Mouse (Mus musculus): ENCODE results near the gene Ldb1. TPM values are rescaled to one million over a fixed set of nuclear protein-coding genes. Genes with fewer than 3 reads are reported as not detected.
A peak's percentile ranks its signal among the peaks of the same experiment; 100 is the strongest.

The Ldb1 gene
- total RNA-seq (2022): 100 to 1,000 TPM; 110 to 132 (median 120) TPM

DNA sequence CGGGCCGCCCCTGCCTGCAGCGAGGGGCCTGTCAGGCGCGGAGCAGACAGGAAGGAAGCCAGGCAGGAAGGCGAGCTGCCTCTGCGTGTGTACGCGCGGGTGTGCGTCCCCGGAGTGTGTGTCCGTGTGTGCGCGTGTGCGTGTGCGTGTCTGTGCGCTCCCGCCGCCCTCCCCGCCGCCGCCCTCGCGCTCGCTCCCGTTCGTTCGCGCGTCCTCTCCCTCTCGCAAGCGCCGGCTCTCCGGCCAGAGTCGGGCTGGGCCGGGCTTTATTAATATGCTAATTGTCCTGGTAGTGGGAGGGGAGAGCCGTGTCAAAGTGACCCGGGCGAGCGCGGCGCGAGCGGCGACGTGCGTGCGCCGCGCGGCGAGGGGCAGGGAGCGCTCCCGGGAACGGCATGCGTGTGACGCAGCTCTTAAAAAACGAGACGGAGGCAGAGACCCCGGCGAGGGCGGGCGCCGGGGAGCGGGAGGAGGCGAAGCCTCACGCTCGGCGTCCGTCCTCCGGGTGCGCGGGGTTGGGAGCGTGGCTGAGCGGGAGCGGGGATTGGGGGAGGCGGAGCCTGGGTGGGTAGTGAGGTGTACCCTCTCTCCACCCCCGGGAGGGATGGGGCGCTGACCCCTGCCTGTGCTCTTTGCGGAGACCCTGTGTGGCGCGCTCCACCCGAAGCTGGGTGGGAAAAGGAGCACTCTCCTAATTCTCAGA is at the start of gene Ldb1:
Gene Ldb1, minus strand, starts transcription at position 222 of the 703 bp plus-strand sequence.
- DNase-seq (ENCODE audit: low spot score in 2 of 2): peak; percentile 69 to 83

DNA sequence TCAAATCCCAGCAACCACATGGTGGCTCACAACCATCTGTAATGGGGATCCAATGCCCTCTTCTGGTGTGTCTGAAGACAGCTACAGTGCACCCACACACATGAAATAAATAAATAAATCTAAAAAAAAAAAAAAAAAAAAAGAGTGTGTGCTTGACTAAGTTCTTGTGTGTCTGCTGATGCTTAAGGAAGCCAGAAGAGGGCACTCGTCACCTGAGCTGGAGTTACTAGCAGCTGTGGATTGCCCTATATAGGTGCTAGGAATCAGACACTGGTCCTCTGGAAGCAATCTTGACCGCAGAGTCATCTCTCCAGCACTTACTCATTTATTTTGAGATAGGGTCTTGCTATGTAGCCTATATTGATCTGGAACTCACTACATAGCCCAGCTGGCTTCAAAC is 49.1 kb upstream of the Ldb1 start:
- no peak for DNase-seq (ENCODE audit: low spot score in 2 of 2)

DNA sequence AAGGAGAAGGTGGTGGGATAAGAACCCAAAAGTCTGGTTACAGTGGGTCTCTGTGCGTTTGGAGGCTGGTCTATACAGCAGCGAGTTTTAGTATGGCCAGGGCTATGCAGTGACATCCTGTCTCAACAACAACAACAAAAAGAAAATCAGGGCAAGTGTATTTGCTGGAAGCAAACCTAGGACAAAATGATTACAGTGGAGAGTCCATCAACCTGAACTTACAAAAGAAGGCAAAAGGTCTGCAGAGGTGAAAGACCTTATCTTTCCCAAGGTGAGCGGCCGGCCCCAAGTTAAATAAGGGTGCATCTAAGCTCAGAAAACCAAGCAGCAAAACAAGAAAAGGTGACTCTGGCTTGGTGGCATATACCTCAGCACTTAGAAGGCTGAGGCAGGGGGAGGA is 46.6 kb upstream of the Ldb1 start:
- no peak for DNase-seq (ENCODE audit: low spot score in 2 of 2)

DNA sequence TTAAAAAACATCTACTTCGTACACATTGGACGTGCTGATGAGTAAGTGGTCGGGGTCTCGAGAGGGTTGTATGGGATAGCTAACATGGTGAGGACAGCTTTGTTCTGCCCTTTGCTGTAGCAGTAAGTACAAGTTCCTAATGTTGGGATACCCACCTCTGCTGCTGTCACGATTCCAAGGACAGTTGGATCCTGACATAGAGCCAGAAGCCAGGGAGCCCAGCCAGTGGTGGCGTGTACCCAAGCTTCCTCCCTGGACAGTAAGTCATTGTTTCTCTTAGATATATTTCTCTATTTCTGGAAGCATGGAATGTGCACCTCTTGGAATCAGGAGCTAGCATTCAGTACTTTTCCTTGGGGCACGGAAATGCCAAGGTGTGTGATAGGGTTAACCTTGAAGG is 42.9 kb upstream of the Ldb1 start:
- DNase-seq (ENCODE audit: low spot score in 2 of 2): no peak

DNA sequence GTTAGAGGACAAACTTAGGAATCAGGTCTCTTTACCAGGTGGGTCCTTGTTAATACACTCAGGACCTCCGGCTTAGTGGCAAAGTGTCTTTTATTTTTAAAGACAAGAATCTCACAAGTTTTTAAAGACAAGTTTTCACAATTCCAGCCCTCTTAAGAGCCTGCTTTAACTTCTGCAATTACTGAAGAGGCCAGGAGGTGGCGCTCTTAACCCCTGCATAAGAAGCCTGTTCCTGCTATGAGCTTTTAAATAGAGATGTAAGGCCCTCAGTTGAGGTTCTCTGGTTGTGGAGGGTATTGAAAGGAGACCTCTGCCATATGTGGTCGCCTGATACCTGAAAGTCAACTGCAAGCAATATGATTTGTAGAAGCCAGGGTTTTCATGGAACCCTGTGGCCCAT is 41.3 kb upstream of the Ldb1 start:
- no peak for DNase-seq (ENCODE audit: low spot score in 2 of 2)

DNA sequence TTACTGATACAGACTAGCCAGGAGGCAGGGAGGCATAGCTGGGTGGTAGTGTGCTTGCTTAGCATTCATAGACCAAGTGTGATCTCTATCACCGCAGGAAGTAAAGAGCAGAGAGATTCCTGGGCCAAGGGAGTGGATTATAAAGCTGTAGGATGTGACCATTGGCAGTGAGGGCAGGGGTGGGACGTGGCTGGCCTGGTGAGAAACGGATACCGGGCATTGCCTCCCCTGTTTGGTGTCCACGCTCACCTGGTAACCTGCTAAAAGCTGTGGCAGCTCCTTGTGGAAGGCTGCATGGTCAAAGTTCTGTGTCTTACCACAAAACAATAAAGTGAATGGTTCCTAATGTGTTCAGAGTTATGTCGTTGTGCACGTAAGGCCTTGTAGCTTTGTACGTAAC is 40.2 kb upstream of the Ldb1 start:
- no peak for DNase-seq (ENCODE audit: low spot score in 2 of 2)

DNA sequence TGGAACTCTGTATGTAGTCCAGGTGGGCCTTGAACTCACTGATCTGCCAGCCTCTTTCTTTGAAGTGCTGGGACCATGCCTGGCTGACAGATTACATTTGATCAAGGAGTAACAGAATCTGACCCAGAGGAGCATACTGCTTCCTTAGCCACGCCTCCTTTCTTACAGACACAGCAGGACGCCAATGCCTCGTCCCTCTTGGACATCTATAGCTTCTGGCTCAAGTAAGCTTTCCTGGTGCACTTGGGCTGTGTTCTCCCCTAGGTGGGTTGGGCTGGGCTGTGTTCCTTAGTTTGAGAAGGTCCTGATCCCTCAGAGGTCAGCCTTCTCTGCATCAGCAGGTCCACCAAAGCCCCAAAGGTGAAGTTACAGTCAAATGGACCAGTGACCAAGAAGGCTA is 33.5 kb upstream of the Ldb1 start:
- DNase-seq (ENCODE audit: low spot score in 2 of 2): no peak

DNA sequence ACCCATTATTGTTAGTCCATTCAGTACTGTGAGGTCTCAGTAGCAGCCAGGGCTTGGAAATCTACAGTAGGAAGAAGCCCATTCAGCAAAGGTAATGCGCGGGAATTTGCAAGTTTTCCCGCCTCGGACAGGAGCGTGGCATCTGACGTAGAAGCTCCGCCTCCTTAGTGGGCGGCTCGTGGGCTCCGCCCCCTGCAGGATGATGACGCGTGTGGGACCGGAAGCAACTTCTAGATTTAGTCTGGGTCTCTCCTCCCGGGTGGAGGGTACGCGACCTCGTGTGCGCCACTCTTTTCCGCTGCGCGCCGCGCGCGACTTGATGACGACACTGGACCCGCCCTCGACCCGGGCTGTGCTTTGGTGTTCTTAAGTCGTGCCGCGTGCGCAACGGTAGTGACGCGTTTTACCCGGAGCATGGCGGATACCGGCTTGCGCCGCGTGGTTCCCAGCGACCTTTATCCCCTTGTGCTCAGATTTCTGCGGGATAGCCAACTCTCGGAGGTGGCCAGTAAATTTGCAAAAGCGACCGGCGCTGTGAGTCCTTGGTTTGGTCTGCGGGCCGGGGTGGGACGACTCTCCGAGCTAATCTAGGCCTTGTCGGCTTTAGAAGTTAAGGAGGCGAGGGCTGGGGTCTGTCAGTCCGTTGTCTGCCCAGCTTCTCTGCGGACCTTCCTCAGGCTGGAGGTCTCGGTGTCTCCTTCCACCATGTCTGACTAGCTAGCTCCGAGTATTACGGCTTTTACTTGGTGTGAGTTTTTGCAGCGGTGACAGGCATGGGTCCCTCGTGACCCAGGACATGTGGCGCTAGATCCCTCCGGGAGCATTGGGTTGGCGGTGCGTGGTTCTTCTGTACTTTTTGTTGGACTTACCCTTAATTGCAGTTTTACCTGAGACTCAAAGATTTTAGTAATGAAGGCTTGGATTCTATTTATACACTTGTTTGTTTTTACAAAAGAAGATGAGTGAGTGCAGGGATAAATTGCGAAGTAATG is 30.9 kb upstream of the Ldb1 start, which contains the start of gene Nolc1:
Gene Nolc1, plus strand, starts transcription at position 248 of the 992 bp plus-strand sequence.
- DNase-seq (ENCODE audit: low spot score in 2 of 2): peak; percentile 99

DNA sequence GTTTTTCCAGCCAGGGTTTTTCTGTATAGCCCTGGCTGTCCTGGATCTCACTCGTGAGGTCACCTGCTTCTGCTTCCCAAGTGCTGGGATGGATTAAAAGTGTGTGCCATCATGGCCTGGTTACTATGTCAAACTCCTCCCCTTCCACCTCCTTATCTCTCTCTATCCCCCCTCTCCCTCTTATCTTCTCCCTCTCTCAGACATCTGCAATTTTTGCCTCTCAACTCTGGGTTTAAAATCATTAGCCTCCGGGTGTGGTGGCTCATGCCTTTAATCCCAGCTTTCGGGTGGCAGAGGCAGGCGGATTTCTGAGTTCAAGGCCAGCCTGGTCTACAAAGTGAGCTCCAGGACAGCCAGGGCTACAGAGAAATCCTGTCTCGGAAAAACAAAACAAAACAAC is 29.3 kb upstream of the Ldb1 start:
- DNase-seq (ENCODE audit: low spot score in 2 of 2): no peak

DNA sequence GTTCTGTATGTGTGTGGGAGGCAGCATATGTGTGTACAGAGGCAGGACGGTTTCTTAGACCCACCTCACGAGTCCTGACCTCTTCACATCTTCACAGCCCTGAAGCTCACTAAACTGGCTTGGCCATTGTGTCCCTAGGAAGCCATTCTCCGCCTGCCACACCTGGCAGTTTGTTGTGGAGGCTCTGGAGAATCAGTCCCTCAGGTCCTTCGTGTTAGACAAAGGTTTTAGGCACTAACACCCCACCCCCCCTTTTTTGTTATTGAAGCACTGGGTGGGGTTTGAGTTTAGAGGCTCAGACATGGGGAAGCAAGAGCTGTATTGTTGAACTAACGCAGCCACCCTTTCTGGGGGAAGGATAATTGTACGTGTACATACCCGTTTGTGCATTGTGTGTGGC is 28.3 kb upstream of the Ldb1 start:
- DNase-seq (ENCODE audit: low spot score in 2 of 2): no peak

DNA sequence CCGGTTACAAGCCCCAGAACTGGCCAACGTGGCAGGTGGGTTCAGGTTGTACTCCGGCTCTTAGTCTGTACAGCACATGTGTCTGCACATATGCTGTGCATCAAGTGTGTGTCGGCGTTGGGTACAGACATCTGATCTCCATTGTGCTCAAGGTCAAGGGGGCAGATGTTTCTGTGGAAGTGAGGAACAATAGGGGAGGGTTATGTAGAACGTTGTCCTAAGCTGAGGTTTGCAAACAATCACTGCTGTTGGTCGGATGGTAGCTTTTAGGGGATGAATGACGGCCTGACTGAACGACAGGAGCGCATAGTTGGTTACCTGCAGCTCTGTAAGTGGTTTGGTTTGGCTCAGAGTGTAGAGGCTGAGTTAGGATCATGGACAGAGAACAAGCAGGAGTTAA is 23.0 kb upstream of the Ldb1 start:
- no peak for DNase-seq (ENCODE audit: low spot score in 2 of 2)

DNA sequence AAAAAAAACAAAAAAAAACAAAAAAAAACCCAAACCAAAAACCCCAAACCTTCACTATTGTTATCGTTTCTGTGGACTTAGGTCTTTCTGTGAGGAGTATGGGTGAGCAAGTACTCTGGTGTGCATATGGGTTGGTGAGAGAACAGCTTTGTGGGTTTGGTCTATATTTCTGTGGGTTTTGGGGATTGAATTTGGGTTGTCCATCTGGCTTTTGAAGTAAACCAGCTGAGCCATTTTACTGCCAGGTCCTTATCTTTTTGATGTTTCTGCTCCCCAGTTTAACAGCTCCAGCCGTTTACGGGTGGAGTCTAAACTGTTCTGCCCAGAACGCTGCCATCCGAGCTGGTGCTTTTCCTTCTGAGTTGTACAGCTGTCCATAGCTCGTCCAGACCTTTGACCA is 15.8 kb upstream of the Ldb1 start:
- no peak for DNase-seq (ENCODE audit: low spot score in 2 of 2)

DNA sequence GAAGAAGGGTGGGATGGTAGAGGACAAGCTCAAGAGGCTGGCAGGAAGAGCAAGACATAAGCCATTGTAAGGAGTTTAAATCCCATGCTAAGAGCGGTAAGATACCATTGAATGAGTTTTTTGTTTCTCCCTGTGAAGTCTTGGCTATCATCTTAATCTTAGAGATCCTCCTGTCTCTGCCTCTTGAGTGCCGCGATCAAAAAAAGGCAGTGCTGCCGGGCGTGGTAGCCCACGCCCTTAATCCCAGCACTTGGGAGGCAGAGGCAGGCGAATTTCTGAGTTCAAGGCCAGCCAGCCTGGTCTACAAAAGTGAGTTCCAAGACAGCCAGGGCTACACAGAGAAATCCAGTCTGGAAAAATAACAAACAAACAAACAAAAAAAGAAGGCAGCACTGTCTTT is 13.5 kb upstream of the Ldb1 start:
- DNase-seq (ENCODE audit: low spot score in 2 of 2): no peak

DNA sequence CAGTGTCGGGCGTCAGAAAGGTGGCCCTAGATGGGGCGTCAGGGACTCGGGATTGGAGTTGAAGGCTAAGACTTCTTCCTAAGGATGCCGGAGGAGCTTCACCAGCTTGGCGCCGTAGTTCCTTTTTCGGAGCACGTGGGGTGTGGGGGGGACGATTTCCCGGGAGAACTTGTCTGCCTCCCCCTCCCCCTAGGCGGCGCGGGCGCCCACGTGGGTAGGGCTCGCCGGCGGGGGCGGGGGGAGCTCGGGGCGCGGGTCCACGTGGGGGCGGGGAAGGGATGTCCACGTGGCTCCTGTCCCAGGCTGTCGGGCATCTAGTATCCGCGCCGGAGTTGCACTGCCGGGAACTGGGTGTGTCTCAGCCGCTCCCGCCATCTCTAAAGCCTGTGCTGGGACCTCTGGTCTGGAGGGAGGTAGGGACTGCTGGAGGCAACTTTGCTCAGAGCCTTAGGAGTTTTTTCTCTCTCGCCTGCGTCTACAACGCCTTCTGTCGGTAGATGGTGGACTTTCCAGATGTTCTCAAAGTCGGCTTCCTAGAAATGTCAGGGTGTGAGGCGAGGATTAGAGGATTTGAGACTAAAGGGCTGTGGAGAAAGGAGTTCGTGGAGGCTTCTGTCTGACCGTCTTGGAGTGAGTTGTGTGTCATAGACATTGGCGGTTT is 12.1 kb upstream of the Ldb1 start:
- peak; percentile 61 to 72 for DNase-seq (ENCODE audit: low spot score in 2 of 2)

DNA sequence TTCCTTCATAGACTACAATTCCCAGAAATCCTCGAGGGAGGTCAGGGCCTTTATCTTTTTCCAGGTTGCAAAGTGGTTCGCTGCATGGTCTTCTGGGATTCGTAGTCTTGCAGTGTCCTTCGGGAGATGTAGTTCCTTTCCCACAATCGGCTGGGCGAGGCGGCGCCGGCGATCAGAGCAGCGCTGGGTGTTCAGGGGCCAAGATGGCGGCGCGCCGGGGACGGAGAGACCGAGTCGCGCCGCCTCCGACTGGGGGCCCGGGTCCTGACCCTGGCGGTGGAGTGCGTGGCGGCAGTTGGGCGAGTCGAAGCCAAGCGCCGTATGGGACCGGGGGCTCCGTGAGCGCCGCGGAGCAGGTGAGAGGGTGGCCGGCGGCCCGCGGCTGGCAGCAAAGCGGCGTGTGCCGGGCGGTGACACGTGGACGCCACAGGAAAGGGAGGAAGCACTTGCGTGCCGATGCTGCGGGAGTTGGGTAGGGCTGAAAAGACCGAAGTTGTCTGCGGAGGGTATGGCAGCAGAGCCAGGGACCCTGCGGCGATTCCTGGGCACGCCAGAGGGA is 11.5 kb upstream of the Ldb1 start:
- DNase-seq (ENCODE audit: low spot score in 2 of 2): peak; percentile 81 to 94

DNA sequence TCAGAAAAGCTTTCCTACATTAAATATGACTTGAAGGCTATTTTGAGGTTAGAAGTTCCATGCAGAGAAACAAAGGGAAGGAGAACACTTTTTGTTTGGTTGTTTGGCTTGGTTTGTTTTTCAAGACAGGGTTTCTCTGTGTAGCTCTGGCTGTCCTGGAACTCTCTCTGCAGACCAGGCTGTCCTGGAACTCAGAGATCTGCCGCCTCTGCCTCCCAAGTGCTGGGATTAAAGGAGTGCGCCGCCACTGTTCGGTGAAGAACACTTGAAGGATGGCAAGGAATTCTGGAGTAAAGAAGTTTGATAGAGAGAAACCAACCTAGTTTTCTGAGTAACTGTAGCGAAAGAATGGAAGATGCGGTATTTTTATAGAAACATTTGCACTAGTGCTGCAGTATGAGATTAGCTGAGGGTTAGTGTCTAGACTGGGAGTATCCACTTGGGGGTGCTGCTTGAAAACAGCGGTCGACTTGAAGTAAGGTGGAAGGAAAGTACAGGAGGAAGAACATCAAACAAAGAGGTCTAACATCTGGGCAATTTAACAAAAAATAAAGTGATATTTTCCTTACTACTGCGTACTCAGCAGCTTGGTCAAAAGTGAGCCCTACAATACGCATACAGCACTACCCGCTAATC is 10.9 kb upstream of the Ldb1 start:
- no peak for DNase-seq (ENCODE audit: low spot score in 2 of 2)

DNA sequence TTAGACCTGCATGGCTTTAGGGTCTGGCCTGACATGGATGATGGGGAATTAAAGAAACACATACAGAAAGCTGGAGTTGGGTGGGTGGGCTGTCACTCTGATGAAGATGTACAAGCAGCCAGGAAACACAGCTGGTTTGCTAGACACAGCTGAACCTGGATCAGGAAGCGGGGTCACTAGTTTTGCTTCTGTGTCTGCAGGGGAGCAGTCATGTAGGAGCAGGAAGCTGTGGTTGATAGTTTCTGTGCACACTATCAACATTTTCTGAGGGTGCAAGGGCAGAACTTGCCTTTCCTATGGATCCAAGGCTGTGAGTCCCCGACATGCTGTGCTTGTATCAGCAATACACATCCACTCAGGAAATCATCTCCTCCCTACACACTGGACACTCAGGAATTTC is 5.4 kb upstream of the Ldb1 start:
- no peak for DNase-seq (ENCODE audit: low spot score in 2 of 2)

DNA sequence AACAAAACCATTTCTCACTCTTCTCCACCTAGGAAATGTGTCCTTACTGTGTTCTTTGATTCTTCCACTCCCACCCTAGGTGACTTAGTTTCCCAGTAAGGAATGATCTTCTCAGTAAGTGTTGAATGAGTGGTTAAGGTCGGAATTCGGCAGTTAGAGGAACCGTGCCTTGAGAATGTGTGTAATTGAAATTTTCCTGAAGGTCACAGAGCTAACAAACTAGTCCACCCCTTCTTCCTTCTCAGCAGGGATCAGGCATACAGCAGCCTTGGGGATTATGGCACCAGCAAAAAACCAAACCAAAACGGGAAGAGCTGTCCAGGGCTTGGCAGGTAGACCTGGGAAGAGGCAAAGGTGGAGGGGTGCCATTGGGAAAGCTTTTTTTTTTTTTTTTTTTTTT is 4.1 kb upstream of the Ldb1 start:
- no peak for DNase-seq (ENCODE audit: low spot score in 2 of 2)

DNA sequence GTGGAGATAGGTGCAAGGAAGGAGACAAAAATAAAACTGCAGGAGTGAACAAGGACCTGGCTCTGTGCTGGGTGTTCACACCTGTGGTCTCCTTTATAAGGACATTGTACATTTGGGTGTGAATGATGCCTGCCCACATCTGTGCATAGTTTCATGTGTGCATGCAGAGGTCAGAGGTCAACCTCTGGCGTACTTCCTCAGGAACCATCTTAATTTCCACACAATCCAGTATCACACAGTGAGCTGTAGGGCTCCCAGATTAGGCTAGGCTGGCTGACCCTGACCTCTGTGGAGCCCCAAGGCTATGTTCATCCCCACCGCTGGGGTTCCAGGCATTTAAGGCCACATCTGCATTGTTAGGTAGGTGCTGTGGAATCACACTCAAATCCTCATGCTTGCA is 2.4 kb upstream of the Ldb1 start:
- no peak for DNase-seq (ENCODE audit: low spot score in 2 of 2)

DNA sequence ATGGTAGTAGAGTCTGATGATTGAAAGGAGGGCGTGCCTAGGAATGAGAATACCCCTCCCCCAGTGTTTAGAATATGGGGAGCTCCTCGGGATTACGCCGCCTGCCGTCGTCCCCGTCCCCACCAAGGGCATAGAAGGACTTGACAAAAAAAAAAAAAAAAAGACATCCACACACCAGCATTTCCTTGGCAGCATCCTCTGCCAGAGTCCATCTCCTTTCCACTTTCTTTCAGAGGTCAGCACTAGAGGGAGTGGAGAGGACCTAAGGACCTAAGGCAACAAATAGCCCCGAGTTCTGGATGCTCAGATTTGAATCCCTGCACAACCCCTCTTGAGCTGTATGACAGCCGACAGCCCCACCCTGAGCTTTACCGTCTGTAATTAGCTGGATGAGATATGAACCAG is 1.6 kb upstream of the Ldb1 start:
- DNase-seq (ENCODE audit: low spot score in 2 of 2): no peak

DNA sequence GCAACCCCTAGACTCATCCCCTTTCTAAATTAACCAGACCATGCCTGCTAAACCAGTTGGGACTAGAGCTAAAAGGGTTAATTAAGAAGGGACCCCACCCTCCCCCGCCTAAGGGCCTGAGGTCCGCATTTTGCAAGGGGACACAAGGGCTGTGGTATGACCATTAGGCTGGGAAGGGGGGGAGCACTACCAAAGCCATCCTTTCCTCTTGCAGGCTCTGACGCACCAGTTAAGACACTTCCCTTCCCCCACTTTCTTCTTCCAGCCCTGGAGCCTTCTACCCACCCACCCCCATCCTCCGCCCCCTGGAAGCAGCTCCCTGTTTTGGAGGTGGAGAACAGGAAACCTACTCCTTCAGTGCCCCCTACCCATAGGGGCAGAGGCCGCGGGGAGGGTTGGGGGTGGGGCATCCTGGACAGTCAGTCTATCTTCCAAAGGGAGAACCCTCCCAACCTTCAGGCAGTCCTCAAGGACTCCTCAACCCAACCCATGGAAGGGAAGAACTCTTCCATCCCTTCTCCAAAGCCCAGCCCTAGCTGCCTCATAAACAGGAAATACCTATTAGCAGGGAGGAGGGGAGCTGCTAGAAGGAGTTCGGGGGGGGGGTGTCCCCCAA is 790 bp upstream of the Ldb1 start:
- peak in 1 of 2 experiments; percentile 68 for DNase-seq (ENCODE audit: low spot score in 2 of 2)
